Mouse (Mus musculus) 3134 (cell line): ENCODE results near the gene Fgf11.

Experiments used
- DNase-seq: peaks from one replicate; pipeline ENCODE4 v3.0.0-alpha.2; 2011; ENCODE audit warnings: low spot score; ENCODE audit not compliant: insufficient read length; ENCODE audit errors: extremely low read depth

Fgf11 gene

GRCm38 (mm10) chr11:69818365-69818764 is 16.7 kb upstream of the Fgf11 start, which contains the start of gene Spem2:
Gene Spem2 (minus strand): TSS chr11:69818465.
- no peak for DNase-seq

- DNase-seq, result no peak
These were observed 14.9 kb upstream of the Fgf11 start for GRCm38 (mm10) chr11:69816520-69816919.

- DNase-seq, result no peak
These were observed 13.5 kb upstream of the Fgf11 start, which contains the start of gene Gm39566 for GRCm38 (mm10) chr11:69815155-69815554. Gene Gm39566 (minus strand): TSS chr11:69815298.

- no peak for DNase-seq
These were observed 8.6 kb upstream of the Fgf11 start for GRCm38 (mm10) chr11:69810280-69810679.

GRCm38 (mm10) chr11:69807641-69808040 is 6.0 kb upstream of the Fgf11 start:
- DNase-seq, result no peak

- no peak for DNase-seq
These were observed 4.7 kb upstream of the Fgf11 start for GRCm38 (mm10) chr11:69806378-69806777.

GRCm38 (mm10) chr11:69804972-69805909 is 3.6 kb upstream of the Fgf11 start, which contains the start of gene Tmem102:
Gene Tmem102 (minus strand): TSS chr11:69805624.
- no peak for DNase-seq

GRCm38 (mm10) chr11:69804652-69804940 is 2.9 kb upstream of the Fgf11 start:
- no peak for DNase-seq

GRCm38 (mm10) chr11:69803786-69804651 is 2.4 kb upstream of the Fgf11 start:
- DNase-seq, result peak; percentile 74

- no peak for DNase-seq
These were observed 1.7 kb upstream of the Fgf11 start for GRCm38 (mm10) chr11:69803328-69803727.

- DNase-seq, result no peak
These were observed 1.0 kb upstream of the Fgf11 start for GRCm38 (mm10) chr11:69802648-69803105.

- DNase-seq, result no peak
These were observed 1.1 kb downstream of the Fgf11 start for GRCm38 (mm10) chr11:69800392-69801197.

GRCm38 (mm10) chr11:69800138-69800391 is 1.6 kb downstream of the Fgf11 start:
- no peak for DNase-seq

- no peak for DNase-seq
These were observed 2.1 kb downstream of the Fgf11 start for GRCm38 (mm10) chr11:69799394-69800137.

- peak; percentile 76 for DNase-seq
These were observed 3.7 kb downstream of the Fgf11 start for GRCm38 (mm10) chr11:69797924-69798323.

GRCm38 (mm10) chr11:69795983-69796435 is 5.6 kb downstream of the Fgf11 start:
- no peak for DNase-seq

- DNase-seq, result peak; percentile 94
These were observed 6.3 kb downstream of the Fgf11 start, which contains the start of gene Chrnb1 for GRCm38 (mm10) chr11:69795168-69795982. Gene Chrnb1 (minus strand): TSS chr11:69795943.

GRCm38 (mm10) chr11:69793429-69793828 is 8.2 kb downstream of the Fgf11 start:
- no peak for DNase-seq

GRCm38 (mm10) chr11:69791420-69791819 is 10.2 kb downstream of the Fgf11 start:
- no peak for DNase-seq
